Mouse (Mus musculus): ENCODE data around the gene Mesp1. TPM values are rescaled to one million over a fixed set of nuclear protein-coding genes. Genes with fewer than 3 reads are reported as not detected.

Mesp1 gene
- polyA plus RNA-seq, 1 experiment: not detected

GRCm38 (mm10) chr7:79744585-79744984 lies 49.0 kb downstream of the Mesp1 start:
- peaks cover 17% of the 10 kb centered on the region for H3K4me1 ChIP-seq (ENCODE audit: control insufficient read depth, insufficient read depth, low read length)
- no peak overlapping the region for H3K27ac ChIP-seq (ENCODE audit: insufficient read depth, low read depth, low read length)
- H3K4me3 ChIP-seq (ENCODE audit: insufficient read depth, low read length): no peak overlapping the region
- no peak for TF ChIP-seq CTCF (IDR thresholded peaks at IDR 0.05; ENCODE audit: low read depth, low read length)
- TF ChIP-seq POLR2A (IDR thresholded peaks at IDR 0.05; ENCODE audit: borderline replicate concordance, low read depth, low read length): no peak

DNA sequence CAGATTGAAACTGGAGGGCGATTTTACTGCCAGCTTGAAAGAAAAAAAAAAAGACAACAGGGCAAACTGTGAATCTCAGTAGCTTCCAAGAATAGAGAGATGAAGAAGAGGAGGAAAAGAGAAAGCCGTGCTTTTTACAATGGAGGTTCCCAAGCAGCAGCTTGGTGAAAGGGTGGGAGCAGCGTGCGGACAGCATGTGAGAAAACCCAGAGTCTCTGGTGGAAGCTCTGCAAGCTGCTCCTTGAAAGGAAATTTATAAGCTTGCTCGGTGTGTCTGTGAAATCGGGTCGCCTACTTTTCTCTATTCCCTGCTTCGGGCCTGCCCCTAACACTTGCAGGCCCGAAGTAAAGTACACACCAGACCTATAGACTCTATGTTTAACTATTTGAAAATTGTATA lies 49.5 kb downstream of the Mesp1 start:
- no peak for TF ChIP-seq CTCF (IDR thresholded peaks at IDR 0.05; ENCODE audit: low read depth, low read length)
- TF ChIP-seq POLR2A (IDR thresholded peaks at IDR 0.05; ENCODE audit: borderline replicate concordance, low read depth, low read length): no peak
- no peak overlapping the region for H3K27ac ChIP-seq (ENCODE audit: insufficient read depth, low read depth, low read length)
- H3K4me3 ChIP-seq (ENCODE audit: insufficient read depth, low read length): no peak overlapping the region
- H3K4me1 ChIP-seq (ENCODE audit: control insufficient read depth, insufficient read depth, low read length): peaks cover 17% of the 10 kb centered on the region

DNA sequence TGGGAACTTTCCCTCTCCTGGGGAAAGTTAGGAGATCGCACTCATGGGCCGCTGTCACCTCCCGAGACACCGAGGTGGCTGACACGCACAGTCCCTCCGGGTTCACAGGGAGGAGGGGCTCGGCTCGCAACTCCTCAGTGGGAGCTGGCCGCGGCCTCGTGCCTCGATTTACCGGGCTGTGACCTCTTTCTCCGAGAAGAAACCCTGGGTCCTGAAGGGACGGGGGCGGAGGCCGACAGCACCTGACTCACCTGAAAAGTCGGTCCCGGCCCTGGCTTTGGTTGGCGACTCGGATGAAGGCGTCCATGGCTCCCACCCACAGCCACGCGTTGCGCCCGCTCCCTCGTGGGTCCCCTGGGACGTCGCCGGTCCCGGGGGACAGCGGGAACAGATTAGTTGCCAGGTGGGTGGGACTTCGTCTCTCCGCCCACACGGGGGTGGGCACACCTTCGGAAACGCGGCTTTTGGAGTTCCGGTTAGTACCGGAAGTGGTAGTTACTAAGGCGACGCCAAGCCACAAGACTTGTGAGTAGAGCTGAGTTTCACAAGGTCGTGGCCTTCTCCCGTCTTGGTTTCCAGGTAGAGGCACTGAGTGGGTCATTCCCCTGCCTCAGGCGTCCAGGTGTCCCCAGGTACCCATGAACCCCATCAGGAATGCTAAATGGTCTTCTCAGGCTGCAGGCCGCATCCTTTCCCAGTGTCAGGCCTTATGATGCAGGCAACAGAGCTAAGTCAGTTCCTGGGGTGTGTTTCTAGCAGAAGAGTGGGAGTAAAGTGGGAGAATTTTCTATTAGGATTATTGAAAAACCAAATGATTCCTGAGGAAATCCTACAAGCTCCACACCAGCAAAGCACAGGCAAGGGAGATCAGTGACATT lies 50.7 kb downstream of the Mesp1 start, which contains the start of the genes Pex11a and Wdr93:
Gene Pex11a, minus strand, starts transcription at position 473 of the 878 bp plus-strand sequence.
Gene Wdr93, plus strand, starts transcription at position 505 of the 878 bp plus-strand sequence.
- Histone ChIP-seq H3K4me3 (ENCODE audit: insufficient read depth, low read length) (peak within 1 kb of the TSS; percentile 88), H3K27ac (ENCODE audit: insufficient read depth, low read depth, low read length) (no peak within 1 kb of the TSS), H3K4me1 (ENCODE audit: control insufficient read depth, insufficient read depth, low read length) (peaks cover 17% of the 10 kb centered on the region)
- TF ChIP-seq POLR2A (IDR thresholded peaks at IDR 0.05; ENCODE audit: borderline replicate concordance, low read depth, low read length) (no peak), CTCF (IDR thresholded peaks at IDR 0.05; ENCODE audit: low read depth, low read length) (no peak)

- TF ChIP-seq CTCF (IDR thresholded peaks at IDR 0.05; ENCODE audit: low read depth, low read length) (no peak), POLR2A (IDR thresholded peaks at IDR 0.05; ENCODE audit: borderline replicate concordance, low read depth, low read length) (no peak)
- Histone ChIP-seq H3K4me3 (ENCODE audit: insufficient read depth, low read length) (peak overlapping the region; percentile 88), H3K27ac (ENCODE audit: insufficient read depth, low read depth, low read length) (no peak overlapping the region), H3K4me1 (ENCODE audit: control insufficient read depth, insufficient read depth, low read length) (peaks cover 17% of the 10 kb centered on the region)
Measured at GRCm38 (mm10) chr7:79742277-79742658, 51.3 kb downstream of the Mesp1 start.

Other genes starting within 250 kb of the Mesp1 start
- not detected in 2 replicates for gene Rhcg, start 176.1 kb downstream of the Mesp1 start, polyA plus RNA-seq (2012; ENCODE audit: insufficient read depth, insufficient read length, missing spikeins)
- gene Ticrr, start 133.6 kb downstream of the Mesp1 start, polyA plus RNA-seq (2012; ENCODE audit: insufficient read depth, insufficient read length, missing spikeins): 3.5 and 4.6 TPM in 2 replicates
- gene Kif7, start 78.1 kb downstream of the Mesp1 start, polyA plus RNA-seq (2012; ENCODE audit: insufficient read depth, insufficient read length, missing spikeins): 0.60 and 0.71 TPM in 2 replicates
- gene Plin1, start 60.9 kb downstream of the Mesp1 start, polyA plus RNA-seq (2012; ENCODE audit: insufficient read depth, insufficient read length, missing spikeins): not detected in 2 replicates
- gene Pex11a, start 50.7 kb downstream of the Mesp1 start, polyA plus RNA-seq (2012; ENCODE audit: insufficient read depth, insufficient read length, missing spikeins): 5.8 and 5.9 TPM in 2 replicates
- gene Wdr93, start 50.6 kb downstream of the Mesp1 start, polyA plus RNA-seq (2012; ENCODE audit: insufficient read depth, insufficient read length, missing spikeins): not detected in 2 replicates
- not detected in 2 replicates for gene Mesp2, start 16.9 kb upstream of the Mesp1 start, polyA plus RNA-seq (2012; ENCODE audit: insufficient read depth, insufficient read length, missing spikeins)
- 120 and 145 TPM in 2 replicates for gene Anpep, start 67.3 kb upstream of the Mesp1 start, polyA plus RNA-seq (2012; ENCODE audit: insufficient read depth, insufficient read length, missing spikeins)
- 13.7 and 18.6 TPM in 2 replicates for gene Ap3s2, start 126.9 kb upstream of the Mesp1 start, polyA plus RNA-seq (2012; ENCODE audit: insufficient read depth, insufficient read length, missing spikeins)
- gene Arpin, start 141.6 kb upstream of the Mesp1 start, polyA plus RNA-seq (2012; ENCODE audit: insufficient read depth, insufficient read length, missing spikeins): 9.7 and 10.2 TPM in 2 replicates
- 125 and 138 TPM in 2 replicates for gene Zfp710, start 231.0 kb upstream of the Mesp1 start, polyA plus RNA-seq (2012; ENCODE audit: insufficient read depth, insufficient read length, missing spikeins)

Data from bone marrow macrophage, adult 2 months (primary cell).